Mouse (Mus musculus) granulocyte monocyte progenitor cell, adult 5-6 weeks (primary cell): ENCODE data around the gene Hsd17b7. TPM values are rescaled to one million over a fixed set of nuclear protein-coding genes. Genes with fewer than 3 reads are reported as not detected.
A peak's percentile ranks its signal among the peaks of the same experiment; 100 is the strongest.

Experiments used
- ATAC-seq: replicated peaks from 2 replicates; pipeline ENCODE4 v1.8.0; 2016; ENCODE audit warnings: mild to moderate bottlenecking, moderate TSS enrichment, inconsistent platforms; ENCODE audit not compliant: poor library complexity, severe bottlenecking
- total RNA-seq, 2 experiments: library from RNA; stranded (forward) in 1 of 2; stranded (reverse) in 1 of 2; fragments of 200-712, 200-1000 nt in 1 of 2; fragments of >200 nt in 1 of 2; fragmentation: Nextera tagmentation in 1 of 2; gene quantifications; 2 replicates each; pipeline ENCODE4 v1.2.3; 2014 to 2017

Gene Hsd17b7
- total RNA-seq, 2 experiments from 2014 or later, result 2.9 to 6.9 TPM

- ATAC-seq, result no peak
Measured at GRCm38 (mm10) chr1:169946004-169946403, 23.0 kb downstream of the Hsd17b7 start.

DNA sequence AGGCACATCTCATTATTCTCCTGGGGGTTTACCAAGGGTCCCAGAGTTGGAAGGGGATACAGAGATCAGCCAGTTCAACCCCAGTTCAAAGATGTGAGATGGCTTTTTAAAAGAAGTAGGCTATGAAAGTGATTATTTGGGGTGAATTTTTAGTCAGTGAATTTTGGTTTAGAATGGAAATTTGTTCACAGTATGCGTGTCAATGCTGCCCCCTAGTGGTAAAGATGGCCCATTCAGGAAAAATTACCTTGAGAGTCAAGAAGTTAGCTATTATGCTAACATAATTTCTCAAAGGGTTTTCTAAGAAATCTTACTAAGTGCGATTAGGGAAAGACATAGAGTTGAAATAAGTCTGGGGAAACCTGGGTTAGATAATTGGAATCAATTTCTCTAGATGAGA, 29.7 kb downstream of the Hsd17b7 start:
- ATAC-seq, result peak; percentile 60

GRCm38 (mm10) chr1:169934005-169934725, 34.9 kb downstream of the Hsd17b7 start:
- peak; percentile 25; the same call in 1 of the 2 replicates for ATAC-seq

DNA sequence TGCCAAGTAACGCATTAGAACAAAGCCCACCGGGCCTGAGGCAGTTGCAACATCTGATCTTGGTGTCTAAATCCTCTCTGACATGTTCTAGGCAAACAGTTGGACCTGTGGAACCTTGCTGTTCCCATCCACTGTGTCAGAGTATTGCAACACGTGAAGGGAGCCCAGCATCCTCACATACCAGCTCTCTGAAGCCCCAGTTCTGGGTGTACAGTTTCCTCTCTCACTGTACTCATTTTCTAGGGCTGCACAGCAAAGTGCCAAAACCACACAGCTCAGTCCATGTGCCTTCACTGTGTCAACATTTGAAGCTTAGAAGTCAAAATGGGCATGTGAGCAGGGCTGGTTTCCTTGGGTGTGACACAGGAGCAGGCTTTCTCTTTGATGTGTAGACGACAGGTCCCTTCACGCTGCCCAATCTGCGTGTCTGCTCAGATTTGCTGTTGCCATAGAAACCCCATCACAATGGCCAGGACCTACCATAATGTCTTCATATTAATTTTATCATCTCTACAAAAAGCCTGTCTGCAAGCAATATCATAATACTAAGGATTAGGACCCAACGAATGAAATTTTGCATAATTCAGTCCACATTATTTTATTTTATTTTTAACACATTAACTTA, 36.8 kb downstream of the Hsd17b7 start:
- no peak for ATAC-seq

GRCm38 (mm10) chr1:169931698-169932097, 37.3 kb downstream of the Hsd17b7 start:
- ATAC-seq, result no peak

GRCm38 (mm10) chr1:169928454-169928971, 40.5 kb downstream of the Hsd17b7 start, which contains the start of gene Ccdc190:
TSS of gene Ccdc190 (plus strand) at chr1:169928648.
- ATAC-seq, result no peak

DNA sequence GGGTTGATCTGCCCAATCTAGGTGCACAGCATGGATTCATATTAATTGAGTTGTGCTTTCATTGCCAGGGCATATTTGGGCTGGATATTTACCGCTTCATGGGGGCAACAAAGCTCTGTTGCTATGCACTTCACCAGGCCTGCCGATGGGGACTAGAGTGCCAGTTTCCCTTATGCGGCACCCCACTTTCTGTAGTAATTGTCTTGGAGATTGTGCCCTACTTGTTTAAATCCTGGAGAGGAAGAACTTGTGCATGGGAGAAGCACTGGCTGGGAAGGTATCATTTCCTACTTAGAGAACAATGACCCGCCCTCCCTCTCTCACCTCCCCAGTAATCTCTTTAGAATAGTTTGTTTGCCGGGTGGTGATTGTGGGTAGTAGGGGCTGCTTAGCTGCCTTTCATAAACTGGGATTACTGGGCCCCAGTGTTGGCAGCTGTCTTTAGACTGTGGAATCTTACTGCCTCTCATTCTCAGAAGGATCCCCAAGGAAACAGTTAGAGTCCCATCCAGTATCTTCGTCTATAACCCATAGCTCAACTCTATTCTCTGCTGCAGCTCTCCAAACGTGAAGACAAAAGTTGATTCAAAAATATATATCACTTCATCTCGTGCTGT, 41.2 kb downstream of the Hsd17b7 start:
- no peak for ATAC-seq

DNA sequence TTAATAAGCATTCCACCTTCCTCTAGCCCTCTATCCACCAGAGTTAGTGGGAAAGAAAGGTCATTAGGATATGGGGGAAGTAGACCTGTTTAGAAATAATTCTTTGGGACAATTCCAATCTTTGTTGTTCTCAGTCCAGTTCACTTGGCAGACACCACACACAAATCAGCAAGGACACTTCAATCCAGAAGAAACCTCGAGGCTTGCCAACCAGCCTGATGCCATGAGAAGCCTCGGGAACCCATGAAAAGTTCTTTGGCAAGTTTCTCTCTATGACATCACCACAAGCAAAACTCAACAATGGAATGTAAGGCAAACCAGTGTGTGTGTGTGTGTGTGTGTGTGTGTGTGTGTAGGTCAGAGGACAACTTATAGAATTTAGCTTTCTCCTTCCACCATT, 44.5 kb downstream of the Hsd17b7 start:
- ATAC-seq, result no peak

DNA sequence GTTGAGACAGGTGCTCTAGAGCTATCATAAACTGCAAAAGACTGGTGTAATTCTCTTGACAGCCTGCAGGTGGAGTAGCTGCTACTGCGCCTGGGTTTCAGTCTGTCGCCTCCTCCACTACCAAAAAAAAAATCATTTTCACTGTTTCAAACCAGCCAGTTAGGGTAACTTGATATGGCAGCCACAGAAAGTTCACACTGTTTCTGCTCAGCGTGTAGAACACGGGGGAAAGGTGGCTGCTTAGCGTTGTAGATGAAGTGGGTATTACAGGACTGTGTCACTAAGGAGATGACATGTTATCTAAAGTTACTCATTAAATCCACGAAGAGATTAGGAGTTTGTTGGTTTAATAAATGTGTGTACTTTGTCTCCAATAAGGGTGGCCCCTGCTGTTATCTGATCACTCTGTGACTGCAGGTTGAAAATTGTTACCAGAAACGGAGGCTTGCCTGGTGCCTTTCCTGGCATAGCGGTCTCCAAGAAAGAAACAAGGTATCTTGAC, 47.3 kb downstream of the Hsd17b7 start:
- ATAC-seq, result peak; percentile 72

- peak; percentile 86 for ATAC-seq
Measured at GRCm38 (mm10) chr1:169919211-169919610, 49.8 kb downstream of the Hsd17b7 start.

GRCm38 (mm10) chr1:169917998-169918397, 51.0 kb downstream of the Hsd17b7 start:
- ATAC-seq, result peak; percentile 53

GRCm38 (mm10) chr1:169917115-169917796, 51.8 kb downstream of the Hsd17b7 start:
- no peak for ATAC-seq

DNA sequence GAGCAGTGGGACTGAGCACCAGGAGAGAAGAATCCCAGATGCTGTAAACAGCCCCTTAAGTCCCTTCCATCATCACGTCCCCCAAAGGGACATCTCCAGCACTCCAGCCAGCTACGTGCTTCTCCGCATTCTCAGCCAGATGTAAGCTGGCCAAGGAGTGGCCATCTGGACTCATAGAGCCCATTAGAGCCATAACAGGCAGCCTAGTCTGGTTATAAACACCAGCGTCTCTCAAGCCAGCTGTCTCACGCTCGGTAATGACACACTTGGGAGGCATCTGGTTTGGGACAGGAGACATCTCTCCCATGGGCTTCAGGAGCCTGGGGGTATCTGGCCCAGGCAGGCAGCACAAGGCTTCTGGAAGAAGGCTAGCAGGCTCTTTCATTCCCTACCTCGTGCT, 52.4 kb downstream of the Hsd17b7 start:
- no peak for ATAC-seq

DNA sequence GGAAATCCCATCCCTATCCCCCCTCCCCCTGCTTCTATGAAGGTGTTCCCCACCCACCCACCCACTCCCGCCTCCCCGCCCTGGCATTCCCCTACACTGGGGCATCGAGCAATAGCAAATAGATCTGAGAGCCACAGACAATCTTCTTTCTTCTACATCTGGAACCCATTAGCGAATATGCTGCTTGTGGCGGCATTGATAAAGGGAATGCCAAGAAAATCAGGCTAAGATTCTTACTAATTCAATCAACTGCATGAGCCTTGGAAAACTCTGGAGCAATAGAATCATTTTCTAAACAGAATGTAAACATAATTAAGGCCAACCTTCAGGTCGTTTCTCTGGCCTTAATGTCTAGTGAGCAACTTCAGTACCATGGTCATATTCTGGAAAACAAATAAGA, 57.5 kb downstream of the Hsd17b7 start:
- no peak for ATAC-seq

DNA sequence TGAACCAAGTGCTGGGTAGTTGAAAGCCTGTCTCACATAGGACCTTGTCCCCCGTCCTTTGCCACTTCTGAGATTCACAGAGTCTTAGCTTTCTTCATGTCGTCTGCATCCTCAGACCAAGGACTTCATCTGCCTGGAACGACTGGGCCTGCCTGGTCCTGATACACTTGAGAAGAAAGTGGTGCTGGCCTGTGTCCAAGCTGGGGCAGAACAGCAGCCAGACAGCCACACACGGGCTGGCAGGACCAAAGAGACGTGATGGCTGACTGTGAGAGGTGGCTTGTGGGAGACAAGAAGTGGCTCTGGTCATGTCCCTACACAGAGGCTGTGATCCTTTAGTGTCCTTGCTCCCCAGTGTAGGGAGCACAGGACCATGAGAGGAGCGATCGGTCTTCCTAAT, 58.3 kb downstream of the Hsd17b7 start:
- ATAC-seq, result no peak

- no peak for ATAC-seq
Measured at GRCm38 (mm10) chr1:169909659-169910058, 59.4 kb downstream of the Hsd17b7 start.

GRCm38 (mm10) chr1:169909163-169909562, 59.9 kb downstream of the Hsd17b7 start:
- ATAC-seq, result no peak

- no peak for ATAC-seq
Measured at GRCm38 (mm10) chr1:169900771-169901336, 68.2 kb downstream of the Hsd17b7 start.
